Mouse (Mus musculus): Measurements from ENCODE around the gene Yipf3. TPM values are rescaled to one million over a fixed set of nuclear protein-coding genes. Genes with fewer than 3 reads are reported as not detected.

The Yipf3 gene
- 132 and 139 TPM in 2 replicates for polyA plus RNA-seq (2015; fragmentation: Nextera tagmentation; extraction: Ambion mirVana)

DNA sequence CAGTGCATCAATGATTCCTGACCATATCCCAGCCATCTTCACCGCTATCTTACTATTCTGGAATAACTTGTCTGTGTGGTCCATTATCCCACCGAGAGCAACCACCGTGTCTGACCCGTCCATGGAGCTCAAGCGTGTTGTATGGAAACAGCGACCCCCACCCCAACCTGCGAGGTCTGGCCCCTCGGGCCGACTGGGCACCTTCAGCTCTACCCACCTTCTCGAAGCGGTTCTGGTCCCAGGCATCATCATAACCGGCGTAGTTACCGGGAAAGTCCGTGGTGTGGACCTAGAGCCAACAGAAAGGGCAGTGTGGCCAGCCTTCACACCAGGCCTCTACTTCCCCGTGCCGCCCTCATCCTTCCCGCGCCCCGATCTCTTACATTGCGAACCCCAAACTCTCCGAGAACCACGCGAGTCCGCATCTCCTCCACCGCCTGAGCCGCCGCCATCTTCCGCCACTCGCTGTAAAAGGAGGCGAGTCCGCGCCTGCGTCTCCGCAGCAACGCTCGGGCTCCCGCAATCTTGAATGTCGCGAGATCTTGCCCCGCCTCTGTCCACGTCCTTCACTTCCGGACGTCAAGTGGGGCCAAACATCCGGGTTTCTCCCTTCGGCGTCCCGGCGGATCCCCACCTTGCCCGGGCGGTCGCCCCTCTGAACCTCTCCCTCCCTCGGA lies at the start of gene Yipf3, which contains the start of gene Polr1c:
Gene Yipf3, plus strand, starts transcription at position 569 of the 677 bp plus-strand sequence.
Gene Polr1c, minus strand, starts transcription at position 543 of the 677 bp plus-strand sequence.
- peak within 1 kb of the TSS; percentile 89 for H3K4me2 ChIP-seq (replicated peaks; ENCODE audit: low read depth, low read length)
- H3K9me3 ChIP-seq (ENCODE audit: low read length), result no peaks in the 10 kb centered on the region
- peak within 1 kb of the TSS; percentile 77 for H3K4me3 ChIP-seq (ENCODE audit: low read length)
- H3K4me1 ChIP-seq (ENCODE audit: insufficient read depth, low read length), result peaks cover 21% of the 10 kb centered on the region
- H3K27ac ChIP-seq (ENCODE audit: low read length), result peak within 1 kb of the TSS; percentile 51
- WGBS, result under 1% methylated on average over 53 of the region's 53 CpGs
- H3K27me3 ChIP-seq (ENCODE audit: insufficient read depth, low read length), result no peaks in the 10 kb centered on the region
- H3K36me3 ChIP-seq (ENCODE audit: insufficient read depth, low read length), result peaks cover 66% of the 10 kb centered on the region
- peak within 1 kb of the TSS; percentile 88 for H3K9ac ChIP-seq (replicated peaks; ENCODE audit: low read length)
- peak; percentile 90 for ATAC-seq (ENCODE audit: low FRiP score, low TSS enrichment)

DNA sequence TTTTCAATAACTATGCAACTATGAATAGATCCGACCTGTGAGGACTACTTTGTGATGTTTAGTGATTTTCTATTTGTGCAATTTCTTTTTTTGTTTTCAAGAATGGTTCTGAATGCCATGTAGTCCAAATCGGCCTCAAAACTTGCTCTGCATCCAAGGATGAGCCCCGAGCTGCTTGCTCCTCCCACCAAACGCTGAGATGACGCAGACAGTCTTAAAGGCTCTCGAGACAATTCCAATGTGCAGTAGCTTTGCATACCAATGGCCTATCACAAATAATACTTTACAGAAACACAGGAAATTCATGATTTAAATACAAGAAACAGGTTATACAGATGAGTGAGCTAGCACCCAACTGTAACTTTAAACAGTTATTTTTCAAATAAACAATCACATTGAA lies 46.7 kb upstream of the Yipf3 start:
- no peaks in the 10 kb centered on the region for H3K27me3 ChIP-seq (ENCODE audit: insufficient read depth, low read length)
- peak overlapping the region; percentile 78 for H3K4me2 ChIP-seq (replicated peaks; ENCODE audit: low read depth, low read length)
- peaks cover 29% of the 10 kb centered on the region for H3K36me3 ChIP-seq (ENCODE audit: insufficient read depth, low read length)
- peak overlapping the region; percentile 78; the same call in 1 of the 2 replicates for H3K4me3 ChIP-seq (ENCODE audit: low read length)
- H3K27ac ChIP-seq (ENCODE audit: low read length), result no peak overlapping the region
- peaks cover 22% of the 10 kb centered on the region for H3K4me1 ChIP-seq (ENCODE audit: insufficient read depth, low read length)
- ATAC-seq (ENCODE audit: low FRiP score, low TSS enrichment), result no peak
- 60% methylated on average over 6 of the region's 6 CpGs for WGBS
- H3K9ac ChIP-seq (replicated peaks; ENCODE audit: low read length), result no peak overlapping the region; the same call in 1 of the 2 replicates
- H3K9me3 ChIP-seq (ENCODE audit: low read length), result no peaks in the 10 kb centered on the region

DNA sequence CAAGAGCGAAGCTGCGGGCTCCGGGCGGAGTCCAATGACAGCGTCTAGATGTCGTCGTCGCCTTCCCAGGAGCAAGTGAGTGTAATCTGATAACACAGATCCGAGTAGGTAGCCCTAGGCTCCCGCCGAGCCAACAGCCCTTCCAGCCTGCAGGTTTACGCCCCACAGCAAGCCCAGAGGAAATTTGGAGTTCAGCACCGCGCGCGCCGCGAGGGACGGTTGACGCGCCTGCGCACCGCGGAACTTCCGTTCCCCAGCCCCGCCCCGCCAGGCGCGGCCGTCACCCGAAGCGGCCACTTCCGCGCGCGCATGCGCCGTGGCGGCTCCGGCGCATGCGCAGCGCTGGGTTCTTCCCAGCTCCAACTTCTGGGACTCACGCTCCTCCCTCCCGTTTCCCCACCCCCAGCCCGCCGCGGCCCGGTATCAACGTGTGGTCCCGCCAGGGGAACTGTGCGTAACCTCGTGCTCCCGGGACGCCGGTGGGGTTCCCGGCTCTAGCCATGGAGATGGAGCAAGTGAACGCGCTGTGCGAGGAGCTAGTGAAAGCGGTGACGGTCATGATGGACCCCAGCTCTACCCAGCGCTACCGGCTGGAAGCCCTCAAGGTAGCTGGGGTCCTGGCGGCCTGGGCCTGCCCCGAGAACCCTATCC lies 45.3 kb upstream of the Yipf3 start, which contains the start of the genes Polh and Xpo5:
Gene Polh, minus strand, starts transcription at position 225 of the 651 bp plus-strand sequence.
Gene Xpo5, plus strand, starts transcription at position 362 of the 651 bp plus-strand sequence.
- peak; percentile 97 for ATAC-seq (ENCODE audit: low FRiP score, low TSS enrichment)
- Histone ChIP-seq H3K9ac (replicated peaks; ENCODE audit: low read length) (peak within 1 kb of the TSS; percentile 81), H3K36me3 (ENCODE audit: insufficient read depth, low read length) (peaks cover 32% of the 10 kb centered on the region), H3K4me1 (ENCODE audit: insufficient read depth, low read length) (peaks cover 22% of the 10 kb centered on the region), H3K27me3 (ENCODE audit: insufficient read depth, low read length) (no peaks in the 10 kb centered on the region), H3K4me3 (ENCODE audit: low read length) (peak within 1 kb of the TSS; percentile 78), H3K9me3 (ENCODE audit: low read length) (no peaks in the 10 kb centered on the region), H3K27ac (ENCODE audit: low read length) (peak within 1 kb of the TSS; percentile 88), H3K4me2 (replicated peaks; ENCODE audit: low read depth, low read length) (peak within 1 kb of the TSS; percentile 78)
- 0% methylated on average over 66 of the region's 66 CpGs for whole genome bisulfite sequencing

DNA sequence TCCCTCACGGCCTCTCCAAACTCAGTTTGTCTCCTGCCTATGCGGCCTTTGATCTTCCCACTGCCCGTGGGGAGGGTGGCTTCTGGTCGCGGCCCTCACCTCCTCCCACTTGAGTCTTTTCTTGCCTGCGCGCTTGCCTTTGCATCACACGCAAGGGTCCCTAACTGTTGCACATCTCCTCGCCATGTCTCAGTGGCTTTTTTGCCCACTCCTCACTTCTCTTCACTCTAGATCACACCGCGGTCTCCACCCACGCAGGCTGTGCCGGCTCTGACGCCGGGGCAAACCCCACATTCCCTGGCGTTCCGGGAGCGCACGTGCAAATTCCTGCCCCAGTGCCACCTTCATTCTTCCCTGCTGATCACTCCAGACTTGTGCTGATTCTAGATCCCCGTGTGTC lies 44.8 kb upstream of the Yipf3 start:
- WGBS, result under 1% methylated on average over 20 of the region's 20 CpGs
- Histone ChIP-seq H3K27ac (ENCODE audit: low read length) (peak overlapping the region; percentile 63), H3K9me3 (ENCODE audit: low read length) (no peaks in the 10 kb centered on the region), H3K27me3 (ENCODE audit: insufficient read depth, low read length) (no peaks in the 10 kb centered on the region), H3K4me3 (ENCODE audit: low read length) (peak overlapping the region; percentile 78), H3K9ac (replicated peaks; ENCODE audit: low read length) (peak overlapping the region; percentile 78), H3K4me1 (ENCODE audit: insufficient read depth, low read length) (peaks cover 22% of the 10 kb centered on the region), H3K36me3 (ENCODE audit: insufficient read depth, low read length) (peaks cover 34% of the 10 kb centered on the region), H3K4me2 (replicated peaks; ENCODE audit: low read depth, low read length) (peak overlapping the region; percentile 78)
- no peak for ATAC-seq (ENCODE audit: low FRiP score, low TSS enrichment)

DNA sequence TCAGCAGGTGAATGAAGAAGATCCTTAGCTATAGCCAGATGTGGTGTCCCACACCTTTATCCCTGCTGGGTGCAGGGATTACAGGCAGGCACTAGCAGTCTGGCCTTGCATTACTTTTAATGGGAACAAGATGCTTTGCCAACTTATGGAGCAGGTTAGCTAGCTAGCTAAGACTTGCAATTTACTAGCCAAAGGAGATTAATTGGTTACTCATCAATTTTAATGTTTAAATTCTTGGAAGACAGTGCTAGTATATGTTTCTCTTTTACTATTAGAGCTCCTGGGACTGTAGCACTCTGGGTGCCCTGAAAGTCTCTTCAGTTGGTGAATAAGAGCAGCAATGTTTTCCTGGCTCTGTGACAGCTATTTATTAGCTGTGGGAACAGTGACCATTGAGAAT lies 41.2 kb upstream of the Yipf3 start:
- Histone ChIP-seq H3K9ac (replicated peaks; ENCODE audit: low read length) (no peak overlapping the region), H3K27ac (ENCODE audit: low read length) (no peak overlapping the region), H3K4me2 (replicated peaks; ENCODE audit: low read depth, low read length) (no peak overlapping the region), H3K4me3 (ENCODE audit: low read length) (no peak overlapping the region), H3K36me3 (ENCODE audit: insufficient read depth, low read length) (peaks cover 58% of the 10 kb centered on the region), H3K4me1 (ENCODE audit: insufficient read depth, low read length) (peaks cover 13% of the 10 kb centered on the region), H3K9me3 (ENCODE audit: low read length) (no peaks in the 10 kb centered on the region), H3K27me3 (ENCODE audit: insufficient read depth, low read length) (no peaks in the 10 kb centered on the region)
- ATAC-seq (ENCODE audit: low FRiP score, low TSS enrichment), result no peak

DNA sequence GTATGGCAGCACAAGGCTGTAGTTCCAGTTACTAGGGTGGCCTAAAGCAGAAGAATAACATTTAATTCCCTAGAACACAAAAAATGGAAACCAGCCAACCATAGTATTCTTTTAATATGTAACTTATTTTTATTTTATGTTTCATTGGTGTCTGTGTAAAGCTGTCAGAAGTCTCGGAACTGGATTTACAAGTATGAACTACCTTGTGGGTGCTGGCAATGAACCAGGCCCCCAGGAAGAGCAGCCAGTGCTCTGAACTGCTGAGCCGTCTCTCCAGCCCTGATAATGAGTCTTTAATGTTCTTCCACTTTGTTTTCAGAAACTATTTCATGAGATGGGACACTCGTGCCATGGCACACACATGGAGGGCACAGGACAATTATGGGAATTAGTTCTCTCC lies 37.3 kb upstream of the Yipf3 start:
- Histone ChIP-seq H3K9me3 (ENCODE audit: low read length) (no peaks in the 10 kb centered on the region), H3K4me2 (replicated peaks; ENCODE audit: low read depth, low read length) (no peak overlapping the region), H3K9ac (replicated peaks; ENCODE audit: low read length) (no peak overlapping the region), H3K36me3 (ENCODE audit: insufficient read depth, low read length) (peaks cover 80% of the 10 kb centered on the region), H3K27ac (ENCODE audit: low read length) (no peak overlapping the region), H3K4me3 (ENCODE audit: low read length) (no peak overlapping the region), H3K4me1 (ENCODE audit: insufficient read depth, low read length) (no peaks in the 10 kb centered on the region), H3K27me3 (ENCODE audit: insufficient read depth, low read length) (no peaks in the 10 kb centered on the region)
- 0 out of 2 replicates have a peak, but pooled peaks have one; percentile 39 for ATAC-seq (ENCODE audit: low FRiP score, low TSS enrichment)
- WGBS, result 70% methylated on average over 3 of the region's 3 CpGs

DNA sequence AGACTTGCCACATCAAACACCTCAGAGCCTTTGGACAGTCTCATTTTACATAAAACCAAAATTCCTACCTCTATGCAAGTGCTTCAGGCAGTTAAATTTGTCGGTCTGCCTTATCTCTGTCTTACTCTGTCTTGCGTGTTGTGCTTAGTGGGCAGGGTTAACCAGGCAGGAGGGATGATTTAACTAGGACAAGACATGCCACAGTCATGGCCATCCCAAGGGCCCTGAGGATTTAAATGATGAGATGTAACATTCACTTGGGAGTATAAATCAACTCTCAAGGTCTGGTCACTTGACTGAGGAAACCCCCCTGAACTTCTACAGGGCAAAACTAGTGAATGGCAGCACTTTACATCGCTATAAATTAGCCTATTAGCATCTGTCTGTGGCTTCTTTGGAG lies 26.3 kb upstream of the Yipf3 start:
- Histone ChIP-seq H3K36me3 (ENCODE audit: insufficient read depth, low read length) (peaks cover 93% of the 10 kb centered on the region), H3K4me3 (ENCODE audit: low read length) (no peak overlapping the region), H3K9me3 (ENCODE audit: low read length) (no peaks in the 10 kb centered on the region), H3K4me2 (replicated peaks; ENCODE audit: low read depth, low read length) (no peak overlapping the region), H3K4me1 (ENCODE audit: insufficient read depth, low read length) (no peaks in the 10 kb centered on the region), H3K9ac (replicated peaks; ENCODE audit: low read length) (no peak overlapping the region), H3K27me3 (ENCODE audit: insufficient read depth, low read length) (no peaks in the 10 kb centered on the region), H3K27ac (ENCODE audit: low read length) (no peak overlapping the region)
- WGBS, result 83% methylated on average over 3 of the region's 3 CpGs
- ATAC-seq (ENCODE audit: low FRiP score, low TSS enrichment), result no peak

DNA sequence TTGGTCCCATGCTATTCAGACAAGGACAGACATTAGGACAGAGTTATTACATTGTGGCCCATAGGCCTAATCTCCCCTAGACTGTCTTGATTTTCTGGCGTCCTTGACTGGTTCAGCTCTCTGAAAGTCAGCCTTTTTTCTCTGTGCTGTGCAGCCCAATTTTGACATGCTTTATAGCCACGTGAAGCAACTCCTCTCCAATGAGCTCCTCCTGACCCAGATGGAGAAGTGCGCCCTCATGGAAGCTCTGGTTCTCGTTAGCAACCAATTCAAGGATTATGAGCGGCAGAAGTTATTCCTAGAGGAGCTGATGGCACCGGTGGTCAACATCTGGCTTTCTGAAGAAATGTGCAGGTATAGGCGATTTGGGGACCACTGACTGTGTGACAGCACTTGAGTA lies 20.3 kb upstream of the Yipf3 start:
- H3K9me3 ChIP-seq (ENCODE audit: low read length), result no peaks in the 10 kb centered on the region

DNA sequence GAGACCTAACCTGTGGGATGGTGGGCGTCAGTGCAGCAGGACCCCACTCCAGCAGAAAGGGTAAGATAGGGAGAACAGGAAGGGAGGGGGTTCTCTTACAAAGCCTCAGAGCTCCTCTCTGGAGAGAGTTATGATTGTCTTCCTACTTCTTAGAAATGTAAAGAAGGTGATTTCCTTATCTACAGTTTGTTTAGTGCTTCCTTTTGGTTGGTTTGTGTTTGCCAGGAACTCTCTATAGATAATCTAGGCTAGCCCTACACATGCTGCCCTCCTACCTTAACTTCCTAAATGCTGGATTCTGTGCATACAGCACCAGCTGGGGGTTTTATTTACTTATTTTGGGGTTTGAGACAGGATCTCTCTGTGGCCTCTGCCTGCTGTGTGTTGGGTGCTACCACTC lies 11.8 kb upstream of the Yipf3 start:
- WGBS, result 95% methylated on average over 1 of the region's 1 CpGs
- no peaks in the 10 kb centered on the region for H3K9me3 ChIP-seq (ENCODE audit: low read length)
- H3K9ac ChIP-seq (replicated peaks; ENCODE audit: low read length), result no peak overlapping the region
- no peak overlapping the region for H3K27ac ChIP-seq (ENCODE audit: low read length)
- H3K4me3 ChIP-seq (ENCODE audit: low read length), result no peak overlapping the region
- H3K4me2 ChIP-seq (replicated peaks; ENCODE audit: low read depth, low read length), result no peak overlapping the region
- peaks cover 63% of the 10 kb centered on the region for H3K36me3 ChIP-seq (ENCODE audit: insufficient read depth, low read length)
- no peaks in the 10 kb centered on the region for H3K27me3 ChIP-seq (ENCODE audit: insufficient read depth, low read length)
- ATAC-seq (ENCODE audit: low FRiP score, low TSS enrichment), result no peak
- H3K4me1 ChIP-seq (ENCODE audit: insufficient read depth, low read length), result no peaks in the 10 kb centered on the region

More for the DNA sequence above, 20.3 kb upstream of the Yipf3 start:
- ATAC-seq (ENCODE audit: low FRiP score, low TSS enrichment), result no peak
- Histone ChIP-seq H3K9ac (replicated peaks; ENCODE audit: low read length) (no peak overlapping the region), H3K27ac (ENCODE audit: low read length) (no peak overlapping the region), H3K4me2 (replicated peaks; ENCODE audit: low read depth, low read length) (no peak overlapping the region), H3K27me3 (ENCODE audit: insufficient read depth, low read length) (no peaks in the 10 kb centered on the region), H3K36me3 (ENCODE audit: insufficient read depth, low read length) (peaks cover 83% of the 10 kb centered on the region), H3K4me3 (ENCODE audit: low read length) (no peak overlapping the region), H3K4me1 (ENCODE audit: insufficient read depth, low read length) (no peaks in the 10 kb centered on the region)
- WGBS, result 88% methylated on average over 7 of the region's 7 CpGs

DNA sequence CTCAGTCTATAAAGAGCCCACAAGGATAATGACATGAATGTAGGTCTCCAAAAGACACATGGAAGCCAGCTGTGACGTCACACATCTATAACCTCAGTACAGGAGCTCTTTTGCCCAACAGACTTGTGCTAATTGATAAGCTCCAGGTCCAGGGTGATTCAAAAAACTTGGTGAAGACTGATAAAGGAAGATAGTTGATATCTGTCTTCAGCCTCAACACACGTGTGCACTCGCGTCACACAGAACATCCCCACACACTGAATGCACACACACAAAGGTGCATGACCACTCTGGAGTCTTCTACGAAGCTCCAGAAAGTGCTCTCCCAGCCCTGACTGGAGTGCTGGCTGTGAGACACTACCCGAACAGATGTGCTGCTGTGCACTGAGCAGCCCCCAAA lies 10.8 kb upstream of the Yipf3 start:
- H3K27me3 ChIP-seq (ENCODE audit: insufficient read depth, low read length), result no peaks in the 10 kb centered on the region
- H3K4me2 ChIP-seq (replicated peaks; ENCODE audit: low read depth, low read length), result no peak overlapping the region
- WGBS, result 94% methylated on average over 6 of the region's 6 CpGs
- H3K27ac ChIP-seq (ENCODE audit: low read length), result no peak overlapping the region
- peaks cover 70% of the 10 kb centered on the region for H3K36me3 ChIP-seq (ENCODE audit: insufficient read depth, low read length)
- H3K9me3 ChIP-seq (ENCODE audit: low read length), result no peaks in the 10 kb centered on the region
- no peaks in the 10 kb centered on the region for H3K4me1 ChIP-seq (ENCODE audit: insufficient read depth, low read length)
- H3K9ac ChIP-seq (replicated peaks; ENCODE audit: low read length), result no peak overlapping the region
- H3K4me3 ChIP-seq (ENCODE audit: low read length), result no peak overlapping the region
- no peak for ATAC-seq (ENCODE audit: low FRiP score, low TSS enrichment)
